Mouse (Mus musculus) myocyte (in vitro differentiated cells): ENCODE measurements around the gene Hist1h1d. TPM values are rescaled to one million over a fixed set of nuclear protein-coding genes. Genes with fewer than 3 reads are reported as not detected.

Source experiments
- H3K27me3 ChIP-seq: one replicate; pipeline ENCODE4 v1.6.1; 2011; ENCODE audit not compliant: control insufficient read depth, insufficient read depth, insufficient read length
- H3K36me3 ChIP-seq: one replicate; pipeline ENCODE4 v1.6.1; 2011; ENCODE audit not compliant: control insufficient read depth, insufficient read depth
- H3K4me2 ChIP-seq: one replicate; pipeline ENCODE4 v1.6.1; 2011; ENCODE audit warnings: low read depth, control low read depth
- H3K4me3 ChIP-seq: one replicate; pipeline ENCODE4 v1.5.1; 2011; ENCODE audit warnings: mild to moderate bottlenecking, control low read depth, moderate library complexity
- H3K79me2 ChIP-seq: one replicate; pipeline ENCODE4 v1.6.1; 2011; ENCODE audit not compliant: control insufficient read depth, insufficient read depth
- H3ac ChIP-seq: one replicate; pipeline ENCODE4 v1.6.1; 2011; ENCODE audit not compliant: control insufficient read depth, insufficient read length
- CEBPB ChIP-seq: IDR thresholded peaks from 2 replicates; pipeline ENCODE4 v1.6.1; 2011; ENCODE audit warnings: mild to moderate bottlenecking, moderate library complexity; ENCODE audit not compliant: poor library complexity, insufficient read depth, severe bottlenecking
- E2F4 ChIP-seq: IDR thresholded peaks from one replicate; pipeline ENCODE4 v1.6.1; 2011; ENCODE audit warnings: mild to moderate bottlenecking, control low read depth, moderate library complexity; ENCODE audit not compliant: insufficient read depth
- MAX ChIP-seq: IDR thresholded peaks from one replicate; pipeline ENCODE4 v1.6.1; 2011; ENCODE audit warnings: low read depth, mild to moderate bottlenecking, control low read depth
- MYOD1 ChIP-seq, 3 experiments: IDR thresholded peaks; one replicate each; pipeline ENCODE4 v1.6.1; 2011; ENCODE audit warnings: control low read depth in 2 of 3, low read depth in 2 of 3, mild to moderate bottlenecking in 2 of 3, moderate library complexity in 1 of 3; ENCODE audit not compliant: insufficient read length in 2 of 3, control insufficient read depth in 1 of 3
- MYOG ChIP-seq, 3 experiments: IDR thresholded peaks; one replicate each; pipeline ENCODE4 v1.6.1; 2011; ENCODE audit warnings: control low read depth in 2 of 3, low read depth in 2 of 3, mild to moderate bottlenecking in 2 of 3; ENCODE audit not compliant: insufficient read length in 2 of 3, control insufficient read depth in 1 of 3, insufficient read depth in 1 of 3
- POLR2A ChIP-seq: IDR thresholded peaks from one replicate; pipeline ENCODE4 v1.6.1; 2011; ENCODE audit warnings: low read depth, mild to moderate bottlenecking, control low read depth, moderate library complexity; ENCODE audit not compliant: insufficient read length
- POLR2AphosphoS2 ChIP-seq: IDR thresholded peaks from one replicate; pipeline ENCODE4 v1.6.1; 2011; ENCODE audit warnings: low read depth, control low read depth; ENCODE audit not compliant: insufficient read length
- REST ChIP-seq: IDR thresholded peaks from one replicate; pipeline ENCODE4 v1.6.1; 2011; ENCODE audit warnings: mild to moderate bottlenecking, control low read depth, moderate library complexity; ENCODE audit not compliant: insufficient read depth, insufficient read length
- SRF ChIP-seq: IDR thresholded peaks from one replicate; pipeline ENCODE4 v1.6.1; 2011; ENCODE audit warnings: low read depth; ENCODE audit not compliant: control insufficient read depth, insufficient read length
- TCF12 ChIP-seq: IDR thresholded peaks from one replicate; pipeline ENCODE4 v1.6.1; 2011; ENCODE audit warnings: mild to moderate bottlenecking, control low read depth; ENCODE audit not compliant: poor library complexity, insufficient read depth, severe bottlenecking
- TCF3 ChIP-seq: IDR thresholded peaks from one replicate; pipeline ENCODE4 v1.6.1; 2011; ENCODE audit warnings: low read depth, control low read depth; ENCODE audit not compliant: insufficient read length
- USF1 ChIP-seq: IDR thresholded peaks from one replicate; pipeline ENCODE4 v1.6.1; 2011; ENCODE audit warnings: low read depth, mild to moderate bottlenecking, control low read depth, moderate library complexity
- polyA plus RNA-seq: library from polyadenylated mRNA; unstranded; fragments of >200 nt; fragmentation: generic; extraction: Trizol; gene quantifications from one replicate; pipeline ENCODE4 v1.2.1, GENCODE M21; 2012; ENCODE audit warnings: missing spikeins

Hist1h1d gene
- polyA plus RNA-seq, 1 experiment: 0.65 TPM

DNA sequence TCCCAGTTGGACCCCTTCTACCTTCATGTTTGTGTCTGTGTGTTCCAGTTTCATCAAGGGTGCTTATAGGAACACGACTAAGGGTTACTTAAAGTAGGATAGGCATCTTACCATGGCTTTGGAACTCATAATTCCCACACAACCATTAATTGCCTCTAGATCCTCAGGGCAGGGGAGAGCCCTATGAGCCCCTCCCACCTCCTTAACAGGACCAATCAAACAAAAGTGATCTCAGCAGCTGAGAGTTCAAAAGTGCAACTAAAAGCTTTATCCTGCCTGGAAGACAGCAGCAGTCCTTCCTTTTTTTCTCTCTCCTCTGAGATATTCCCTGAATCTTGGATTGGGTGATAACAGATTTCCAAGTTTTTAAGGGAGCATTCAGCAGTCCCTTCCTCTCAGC lies 42.9 kb upstream of the Hist1h1d start:
- H3K27me3 ChIP-seq: no peaks in the 10 kb centered on the region
- no peak overlapping the region for H3ac ChIP-seq
- H3K79me2 ChIP-seq: no peaks in the 10 kb centered on the region
- no peak overlapping the region for H3K4me3 ChIP-seq
- TF ChIP-seq MYOD1 (IDR thresholded peaks at IDR 0.05; ENCODE audit: control insufficient read depth in 1 of 3, insufficient read length in 2 of 3, low read depth in 2 of 3): no peak
- TF ChIP-seq REST: no peak
- TF ChIP-seq TCF3: no peak
- peak overlapping the region; percentile 16 for H3K4me2 ChIP-seq
- no peaks in the 10 kb centered on the region for H3K36me3 ChIP-seq

DNA sequence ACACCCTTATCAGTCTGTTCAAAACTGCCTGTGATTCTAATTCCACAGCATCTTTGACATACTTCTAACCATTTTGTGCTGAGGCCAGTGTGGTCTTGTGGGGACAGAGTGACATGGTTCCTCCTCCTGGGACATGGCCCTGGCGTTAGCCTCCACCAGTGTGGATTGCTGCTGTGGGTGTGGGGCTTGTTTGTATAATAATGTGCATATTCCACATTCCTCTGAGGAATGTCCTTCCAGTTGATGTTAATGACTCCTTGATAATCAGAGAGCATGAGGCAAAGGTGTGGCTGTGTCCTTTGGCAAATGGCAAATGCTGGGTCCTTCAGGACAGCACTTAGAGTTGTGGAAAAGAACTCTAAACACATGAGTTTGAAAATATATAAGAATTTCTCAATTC lies 39.5 kb upstream of the Hist1h1d start:
- no peaks in the 10 kb centered on the region for H3K79me2 ChIP-seq
- TF ChIP-seq MYOD1 (IDR thresholded peaks at IDR 0.05; ENCODE audit: control insufficient read depth in 1 of 3, insufficient read length in 2 of 3, low read depth in 2 of 3) (no peak), MAX (no peak), TCF3 (no peak), REST (no peak), POLR2A (no peak), USF1 (no peak), TCF12 (no peak), SRF (no peak), CEBPB (no peak), MYOG (IDR thresholded peaks at IDR 0.05; ENCODE audit: control insufficient read depth in 1 of 3, insufficient read depth in 1 of 3, insufficient read length in 2 of 3, low read depth in 2 of 3) (no peak), POLR2AphosphoS2 (no peak), E2F4 (no peak)
- H3K36me3 ChIP-seq: no peaks in the 10 kb centered on the region
- H3K27me3 ChIP-seq: no peaks in the 10 kb centered on the region
- H3K4me3 ChIP-seq: no peak overlapping the region
- no peak overlapping the region for H3ac ChIP-seq
- no peak overlapping the region for H3K4me2 ChIP-seq

DNA sequence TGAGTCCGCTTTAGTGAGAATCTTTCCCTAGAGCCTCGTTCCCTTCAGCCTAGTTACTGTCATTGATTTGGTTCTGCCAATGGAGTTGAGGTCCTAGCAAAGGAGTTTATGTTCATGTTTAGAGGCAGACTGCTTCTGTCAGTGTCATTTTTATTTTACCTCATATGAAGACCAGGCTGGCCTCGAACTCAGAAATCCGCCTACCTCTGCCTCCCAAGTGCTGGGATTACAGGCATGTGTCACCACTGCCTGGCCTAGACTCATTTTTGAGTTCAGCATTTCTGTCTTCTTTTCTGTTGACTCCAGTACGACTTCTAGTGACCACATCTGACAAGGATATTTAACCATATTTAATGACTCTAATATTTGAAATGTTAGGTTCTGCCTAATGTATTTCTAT lies 37.8 kb upstream of the Hist1h1d start:
- no peak overlapping the region for H3K4me3 ChIP-seq

DNA sequence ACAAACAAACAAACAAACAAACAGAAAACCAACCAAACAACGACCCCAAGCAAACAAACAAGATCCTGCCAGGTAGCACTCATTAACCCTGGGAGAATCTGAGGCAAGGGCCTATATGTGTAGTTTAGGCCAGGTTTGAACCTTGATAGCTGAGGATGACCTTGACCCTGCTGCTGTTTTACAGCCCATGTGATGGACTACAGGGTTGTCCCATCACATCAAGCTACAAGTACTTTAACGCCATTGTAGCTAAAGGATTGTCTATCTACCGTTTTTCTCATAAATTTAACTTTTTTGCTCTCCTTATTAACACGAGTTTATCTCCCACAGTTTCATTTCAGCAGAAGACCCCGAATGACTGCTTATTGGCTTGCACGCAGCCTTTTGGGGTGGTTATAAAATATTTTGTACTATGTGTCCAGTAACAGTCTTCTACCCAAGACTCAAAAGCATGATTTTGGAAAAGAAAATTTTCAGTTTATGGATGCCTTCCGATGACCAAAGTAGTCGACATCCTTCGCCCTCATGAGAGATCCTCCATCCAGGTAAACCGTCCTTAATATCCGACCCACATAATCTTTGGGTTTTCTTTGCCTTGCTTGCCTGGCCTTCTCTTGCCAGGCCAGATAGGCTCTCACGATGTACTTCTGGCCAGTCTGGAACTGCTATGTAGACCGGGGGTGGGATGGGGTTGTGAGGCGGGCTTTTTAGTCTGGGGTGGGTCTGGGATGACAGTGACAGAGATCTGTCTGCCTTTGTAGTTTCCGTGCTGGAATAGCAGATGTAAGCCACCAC lies 37.0 kb upstream of the Hist1h1d start:
- H3K27me3 ChIP-seq: no peaks in the 10 kb centered on the region
- TF ChIP-seq MYOD1 (IDR thresholded peaks at IDR 0.05; ENCODE audit: control insufficient read depth in 1 of 3, insufficient read length in 2 of 3, low read depth in 2 of 3): no peak
- no peak for TF ChIP-seq REST
- TF ChIP-seq SRF: no peak
- TF ChIP-seq TCF3: no peak
- TF ChIP-seq E2F4: no peak
- TF ChIP-seq MYOG (IDR thresholded peaks at IDR 0.05; ENCODE audit: control insufficient read depth in 1 of 3, insufficient read depth in 1 of 3, insufficient read length in 2 of 3, low read depth in 2 of 3): no peak
- TF ChIP-seq POLR2A: no peak
- TF ChIP-seq POLR2AphosphoS2: no peak
- TF ChIP-seq TCF12: no peak
- no peak for TF ChIP-seq CEBPB
- no peak for TF ChIP-seq USF1
- no peaks in the 10 kb centered on the region for H3K36me3 ChIP-seq
- H3ac ChIP-seq: no peak overlapping the region
- peak overlapping the region; percentile 29 for H3K4me3 ChIP-seq
- H3K79me2 ChIP-seq: no peaks in the 10 kb centered on the region
- H3K4me2 ChIP-seq: peak overlapping the region; percentile 88

More for the DNA sequence above, 37.8 kb upstream of the Hist1h1d start:
- Histone ChIP-seq H3K36me3 (no peaks in the 10 kb centered on the region), H3K27me3 (no peaks in the 10 kb centered on the region), H3K4me2 (no peak overlapping the region), H3K79me2 (no peaks in the 10 kb centered on the region), H3ac (no peak overlapping the region)
- TF ChIP-seq CEBPB (no peak), TCF3 (no peak), MYOD1 (IDR thresholded peaks at IDR 0.05; ENCODE audit: control insufficient read depth in 1 of 3, insufficient read length in 2 of 3, low read depth in 2 of 3) (no peak), SRF (no peak), MYOG (IDR thresholded peaks at IDR 0.05; ENCODE audit: control insufficient read depth in 1 of 3, insufficient read depth in 1 of 3, insufficient read length in 2 of 3, low read depth in 2 of 3) (no peak), E2F4 (no peak), POLR2A (no peak), REST (no peak), TCF12 (no peak), POLR2AphosphoS2 (no peak), USF1 (no peak), MAX (no peak)
